In the genomic region with DNA sequence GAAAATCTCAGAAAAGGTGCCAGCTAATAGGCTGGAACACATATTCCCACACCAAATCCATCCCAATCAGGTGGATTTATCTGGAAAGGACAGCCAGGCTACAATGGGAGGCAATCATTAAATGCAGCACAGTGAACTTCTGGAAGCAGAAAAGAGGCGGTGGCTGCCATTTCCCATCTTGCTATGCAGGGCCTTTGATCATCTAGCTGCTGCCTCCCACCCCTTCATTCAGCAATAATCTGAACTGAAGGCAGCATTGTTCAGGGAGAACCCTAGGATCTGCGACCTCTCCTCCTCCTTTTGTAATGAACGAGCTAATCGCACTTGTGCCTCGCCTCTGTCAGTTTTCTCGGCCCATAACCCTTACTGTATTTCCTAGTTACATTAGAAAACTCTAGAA, we compare ENCODE assay signal across 33 mouse cellular contexts.
DNase-seq lines count a peak whose midpoint lies in the region; ATAC-seq lines count a peak whose summit lies in the region.
"Had no signal": no experiment of that assay in that cellular context is flagged by ENCODE, and none has a peak within 500 bp of the region (broad histone marks: within the 10 kb centered on the region; RNA-seq: fewer than 3 reads in every experiment).

No protein-coding gene starts in this region.

- no peaks in the 10 kb centered on the region for H3K27me3 ChIP-seq in embryonic facial prominence, embryonic 14.5 days (replicated peaks; ENCODE audit: control insufficient read depth, insufficient read depth, low read length)
- no peaks in the 10 kb centered on the region for H3K27me3 ChIP-seq in midbrain, embryonic 16.5 days (ENCODE audit: control insufficient read depth, insufficient read depth, low read depth, low read length)
- H3K27me3 ChIP-seq: hindbrain, embryonic 15.5 days; neural tube, embryonic 12.5 days; Patski; stomach, embryonic 15.5 days had no signal

- no peak overlapping the region for H3K4me2 ChIP-seq in embryonic facial prominence, embryonic 14.5 days (ENCODE audit: low read depth, low read length)
- H3K4me2 ChIP-seq in midbrain, embryonic 16.5 days (ENCODE audit: low read length): no peak overlapping the region
- H3K4me2 ChIP-seq: heart, embryonic 11.5 days; hindbrain, embryonic 15.5 days; neural tube, embryonic 12.5 days; stomach, embryonic 15.5 days had no signal

- H3K4me1 ChIP-seq in embryonic facial prominence, embryonic 14.5 days (ENCODE audit: control insufficient read depth, insufficient read depth, low read length): no peaks in the 10 kb centered on the region
- no peaks in the 10 kb centered on the region for H3K4me1 ChIP-seq in midbrain, embryonic 16.5 days (ENCODE audit: control insufficient read depth, insufficient read depth, low read length)
- H3K4me1 ChIP-seq: hindbrain, embryonic 15.5 days; neural tube, embryonic 12.5 days; stomach, embryonic 15.5 days had no signal

- 47% methylated on average over 6 of the region's 6 CpGs for WGBS in embryonic facial prominence, embryonic 14.5 days
- 14% methylated on average over 6 of the region's 6 CpGs for WGBS in midbrain, embryonic 16.5 days

- ATAC-seq in embryonic facial prominence, embryonic 14.5 days (ENCODE audit: low read depth): peak; percentile 80
- peak; percentile 71 for ATAC-seq in midbrain, embryonic 16.5 days
- ATAC-seq: inflammation-experienced regulatory T-cells, adult 6 months; Patski had no signal

- H3K9me3 ChIP-seq in embryonic facial prominence, embryonic 14.5 days (ENCODE audit: control insufficient read depth, low read length): no peaks in the 10 kb centered on the region
- no peaks in the 10 kb centered on the region for H3K9me3 ChIP-seq in midbrain, embryonic 16.5 days (replicated peaks; ENCODE audit: control insufficient read depth, low read length, poor library complexity, severe bottlenecking)
- H3K9me3 ChIP-seq: forebrain, embryonic 10.5 days; G1E; hindbrain, embryonic 10.5 days; hindbrain, embryonic 15.5 days; neural tube, embryonic 12.5 days; stomach, embryonic 15.5 days had no signal

- H3K9ac ChIP-seq in embryonic facial prominence, embryonic 14.5 days (ENCODE audit: low read depth, low read length): no peak overlapping the region
- H3K9ac ChIP-seq in midbrain, embryonic 16.5 days (ENCODE audit: low read depth, low read length): no peak overlapping the region
- H3K9ac ChIP-seq: hindbrain, embryonic 15.5 days; liver, embryonic 14.5 days; neural tube, embryonic 12.5 days; stomach, embryonic 15.5 days had no signal

- no peak overlapping the region for H3K4me3 ChIP-seq in embryonic facial prominence, embryonic 14.5 days (ENCODE audit: low read depth, low read length)
- no peak overlapping the region for H3K4me3 ChIP-seq in midbrain, embryonic 16.5 days (ENCODE audit: low read depth, low read length)
- H3K4me3 ChIP-seq: forebrain, embryonic 10.5 days; gastrocnemius, adult 2 months; hindbrain, embryonic 10.5 days; hindbrain, embryonic 15.5 days; myocyte; neural tube, embryonic 12.5 days; stomach, embryonic 15.5 days had no signal

- H3K36me3 ChIP-seq in embryonic facial prominence, embryonic 14.5 days (ENCODE audit: control insufficient read depth, insufficient read depth, low read length): no peaks in the 10 kb centered on the region
- no peaks in the 10 kb centered on the region for H3K36me3 ChIP-seq in midbrain, embryonic 16.5 days (ENCODE audit: control insufficient read depth, insufficient read depth, low read length)
- H3K36me3 ChIP-seq: forebrain, embryonic 10.5 days; G1E; hindbrain, embryonic 10.5 days; hindbrain, embryonic 15.5 days; neural tube, embryonic 12.5 days; stomach, embryonic 15.5 days had no signal

- DNase-seq in embryo, embryonic 10.5 days (ENCODE audit: low spot score): peak; percentile 21
- DNase-seq in embryo, embryonic 11 days: no peak
- DNase-seq in Muller cell, postnatal 12 days (ENCODE audit: inconsistent ontology term): peak; percentile 81
- DNase-seq in embryonic facial prominence, embryonic 14.5 days (ENCODE audit: low spot score): peak; percentile 58
- DNase-seq in thymus, postnatal 0 days (ENCODE audit: low spot score): no peak
- DNase-seq in T-cell, adult 2 months (ENCODE audit: low spot score): no peak
- no peak for DNase-seq in spleen, adult 12 weeks (ENCODE audit: low spot score)
- DNase-seq: adrenal gland, adult 2 months; adrenal gland, postnatal 36 days; cerebellum, adult 2 months; cerebellum, postnatal 25 days; gastrocnemius, adult 2 months; gastrocnemius, postnatal 36 days; heart, adult 18-20 months; kidney, adult 11 months; kidney, postnatal 14 days; layer of hippocampus, adult 9-11 months; liver; lung, adult 2 months; lung, postnatal 10 days; thymus, postnatal 14 days had no signal

- H3K27ac ChIP-seq in embryonic facial prominence, embryonic 14.5 days (replicated peaks; ENCODE audit: low read depth, low read length): no peak overlapping the region
- H3K27ac ChIP-seq in midbrain, embryonic 16.5 days (ENCODE audit: low read length): no peak overlapping the region
- H3K27ac ChIP-seq: forebrain, embryonic 10.5 days; gastrocnemius, adult 2 months; hindbrain, embryonic 10.5 days; hindbrain, embryonic 15.5 days; liver, embryonic 14.5 days; neural tube, embryonic 12.5 days; stomach, embryonic 15.5 days had no signal

Comparison
In these comparisons a context has a peak if more than half of its experiments do, and no peak if none do; other contexts are left out.
1. DNase-seq: peak in embryo, embryonic 10.5 days (single experiment), Muller cell, postnatal 12 days (single experiment) and embryonic facial prominence, embryonic 14.5 days (single experiment); none in embryo, embryonic 11 days (single experiment), thymus, postnatal 0 days (single experiment), T-cell, adult 2 months (single experiment) and spleen, adult 12 weeks (single experiment).